Mouse (Mus musculus): Measurements from ENCODE around the gene Bysl. TPM values are rescaled to one million over a fixed set of nuclear protein-coding genes. Genes with fewer than 3 reads are reported as not detected.

Bysl gene
- polyA plus RNA-seq, 1 experiment from 2014 or later: 37.5 TPM

DNA sequence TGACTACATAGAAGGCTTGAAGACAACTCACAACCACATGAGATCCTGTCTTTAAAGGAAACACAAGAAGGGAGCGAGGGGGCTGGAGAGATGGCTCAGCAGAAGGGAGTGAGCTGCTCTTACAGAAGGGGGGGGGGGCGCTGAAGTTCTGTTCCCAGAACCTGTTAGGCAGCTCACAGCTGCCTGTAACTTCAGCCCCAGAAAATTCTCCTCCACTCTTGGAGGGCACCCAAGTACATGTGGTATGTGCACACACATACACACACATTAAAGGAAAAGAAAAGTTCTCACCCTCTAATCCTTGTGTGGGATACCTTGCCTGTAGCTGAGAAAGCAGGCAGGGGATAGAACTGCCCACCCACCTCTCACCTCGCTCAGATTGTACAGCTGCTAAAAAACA is 54.1 kb downstream of the Bysl start:
- 70% methylated on average over 3 of the region's 3 CpGs for WGBS
- no peak for ATAC-seq (ENCODE audit: low FRiP score, low read depth)
- H3K4me1 ChIP-seq (replicated peaks): no peaks in the 10 kb centered on the region
- H3K27ac ChIP-seq (replicated peaks): no peak overlapping the region
- no peak overlapping the region for H3K9ac ChIP-seq
- H3K36me3 ChIP-seq: no peaks in the 10 kb centered on the region
- H3K4me3 ChIP-seq: no peak overlapping the region
- H3K9me3 ChIP-seq: no peaks in the 10 kb centered on the region
- H3K27me3 ChIP-seq: no peaks in the 10 kb centered on the region
- no peak overlapping the region for H3K4me2 ChIP-seq

DNA sequence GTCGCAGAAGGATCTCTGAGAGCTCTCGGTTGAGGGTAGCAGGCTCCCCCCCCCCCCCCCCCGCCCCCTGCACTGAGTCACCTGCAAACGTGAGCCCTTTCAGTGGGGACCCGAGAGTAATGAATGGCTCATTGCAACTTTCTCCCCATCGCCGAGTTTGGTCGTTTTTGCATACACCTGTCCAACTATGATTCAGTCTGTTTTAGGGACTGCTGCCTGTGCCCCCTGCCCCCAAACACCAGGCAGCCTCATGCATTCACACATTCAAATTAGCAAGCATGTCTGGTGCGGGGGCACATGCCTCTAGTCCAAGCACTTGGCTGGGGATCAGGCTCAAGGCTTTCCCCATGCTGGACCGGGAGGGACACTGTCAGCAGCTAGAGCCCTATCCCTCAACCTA is 56.7 kb downstream of the Bysl start:
- Histone ChIP-seq H3K4me3 (no peak overlapping the region), H3K27me3 (no peaks in the 10 kb centered on the region), H3K36me3 (no peaks in the 10 kb centered on the region), H3K4me1 (replicated peaks) (no peaks in the 10 kb centered on the region), H3K27ac (replicated peaks) (no peak overlapping the region), H3K9ac (no peak overlapping the region), H3K9me3 (no peaks in the 10 kb centered on the region), H3K4me2 (no peak overlapping the region)
- 71% methylated on average over 8 of the region's 10 CpGs for WGBS
- ATAC-seq (ENCODE audit: low FRiP score, low read depth): no peak

DNA sequence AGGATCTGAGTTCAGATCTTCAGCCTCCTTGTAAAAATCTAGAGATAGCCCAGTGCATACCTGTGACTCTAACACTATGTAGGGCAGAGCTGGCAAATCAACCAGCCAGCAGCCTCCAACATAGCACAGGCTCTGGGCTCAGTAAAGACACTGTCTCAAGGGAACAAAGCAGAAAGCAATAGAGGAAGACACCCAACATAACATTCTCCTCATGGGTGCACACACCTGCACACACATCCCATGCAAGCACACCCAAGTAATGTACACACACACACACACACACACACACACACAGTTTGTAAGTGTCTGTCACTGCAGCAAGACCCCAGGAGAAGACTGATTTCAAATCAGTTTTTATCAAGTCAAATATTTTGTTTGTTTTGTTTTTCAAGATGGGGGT is 58.3 kb downstream of the Bysl start:
- Histone ChIP-seq H3K4me1 (replicated peaks) (no peaks in the 10 kb centered on the region), H3K4me2 (no peak overlapping the region), H3K27ac (replicated peaks) (no peak overlapping the region), H3K36me3 (no peaks in the 10 kb centered on the region), H3K9ac (no peak overlapping the region), H3K27me3 (no peaks in the 10 kb centered on the region), H3K9me3 (no peaks in the 10 kb centered on the region), H3K4me3 (no peak overlapping the region)
- ATAC-seq (ENCODE audit: low FRiP score, low read depth): no peak

DNA sequence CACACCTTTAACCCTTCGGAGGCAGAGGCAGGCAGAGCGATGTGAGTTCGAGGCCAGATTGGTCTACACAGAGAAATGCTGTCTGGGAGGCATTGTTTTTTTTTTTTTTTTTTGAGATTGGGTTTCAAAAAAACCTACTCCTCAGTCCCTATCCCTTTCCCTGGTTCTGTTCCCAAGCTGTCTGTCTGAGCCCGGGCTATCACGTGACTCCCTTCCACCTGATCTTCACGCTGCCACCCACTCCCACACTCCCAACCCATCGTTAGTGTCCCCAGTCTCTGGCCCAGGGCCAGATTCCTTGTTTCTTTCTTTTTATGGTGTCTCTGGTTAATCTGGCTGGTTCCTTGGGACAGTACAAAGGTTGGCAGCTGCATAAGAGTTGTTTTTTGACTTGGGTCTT is 60.2 kb downstream of the Bysl start:
- Histone ChIP-seq H3K27me3 (no peaks in the 10 kb centered on the region), H3K4me2 (no peak overlapping the region), H3K4me1 (replicated peaks) (no peaks in the 10 kb centered on the region), H3K9me3 (no peaks in the 10 kb centered on the region), H3K36me3 (no peaks in the 10 kb centered on the region), H3K4me3 (no peak overlapping the region), H3K9ac (no peak overlapping the region), H3K27ac (replicated peaks) (no peak overlapping the region)
- no peak for ATAC-seq (ENCODE audit: low FRiP score, low read depth)
- 71% methylated on average over 7 of the region's 7 CpGs for WGBS

Other genes with a start within 250 kb of the Bysl start
- 66.4 and 70.3 TPM in 2 replicates for gene Mrps10, start 242.6 kb downstream of the Bysl start, polyA plus RNA-seq (2015; fragmentation: Nextera tagmentation; extraction: Ambion mirVana)
- 0.62 and 0.67 TPM in 2 replicates for gene Guca1b, start 226.1 kb downstream of the Bysl start, polyA plus RNA-seq (2015; fragmentation: Nextera tagmentation; extraction: Ambion mirVana)
- gene Guca1a, start 210.9 kb downstream of the Bysl start, polyA plus RNA-seq (2015; fragmentation: Nextera tagmentation; extraction: Ambion mirVana): 0.56 and 0.70 TPM in 2 replicates
- gene AI661453, start 174.9 kb downstream of the Bysl start, polyA plus RNA-seq (2015; fragmentation: Nextera tagmentation; extraction: Ambion mirVana): 0.10 and 0.47 TPM in 2 replicates
- gene 1700001C19Rik, start 174.1 kb downstream of the Bysl start, polyA plus RNA-seq (2015; fragmentation: Nextera tagmentation; extraction: Ambion mirVana): 0.47 and 0.74 TPM in 2 replicates
- gene Taf8, start 109.2 kb downstream of the Bysl start, polyA plus RNA-seq (2015; fragmentation: Nextera tagmentation; extraction: Ambion mirVana): 21.0 and 22.5 TPM in 2 replicates
- 88.8 and 91.0 TPM in 2 replicates for gene Ccnd3, start 106.4 kb downstream of the Bysl start, polyA plus RNA-seq (2015; fragmentation: Nextera tagmentation; extraction: Ambion mirVana)
- 41.2 and 43.9 TPM in 2 replicates for gene Med20, start 90 bp upstream of the Bysl start, polyA plus RNA-seq (2015; fragmentation: Nextera tagmentation; extraction: Ambion mirVana)
- gene Gm20517, start 97 bp upstream of the Bysl start, polyA plus RNA-seq (2015; fragmentation: Nextera tagmentation; extraction: Ambion mirVana): 2.0 and 2.5 TPM in 2 replicates
- gene Usp49, start 19.2 kb upstream of the Bysl start, polyA plus RNA-seq (2015; fragmentation: Nextera tagmentation; extraction: Ambion mirVana): 6.3 and 8.2 TPM in 2 replicates
- 277 and 288 TPM in 2 replicates for gene Tomm6, start 76.9 kb upstream of the Bysl start, polyA plus RNA-seq (2015; fragmentation: Nextera tagmentation; extraction: Ambion mirVana)
- gene Frs3, start 77.5 kb upstream of the Bysl start, polyA plus RNA-seq (2015; fragmentation: Nextera tagmentation; extraction: Ambion mirVana): 49.3 and 52.2 TPM in 2 replicates
- 1.2 and 1.5 TPM in 2 replicates for gene Gm21981, start 83.0 kb upstream of the Bysl start, polyA plus RNA-seq (2015; fragmentation: Nextera tagmentation; extraction: Ambion mirVana)
- 1.3 and 1.6 TPM in 2 replicates for gene Prickle4, start 83.2 kb upstream of the Bysl start, polyA plus RNA-seq (2015; fragmentation: Nextera tagmentation; extraction: Ambion mirVana)
- 0.16 TPM in 1 of 2 replicates, not detected in the other for gene Pgc, start 115.3 kb upstream of the Bysl start, polyA plus RNA-seq (2015; fragmentation: Nextera tagmentation; extraction: Ambion mirVana)
- gene Tfeb, start 125.5 kb upstream of the Bysl start, polyA plus RNA-seq (2015; fragmentation: Nextera tagmentation; extraction: Ambion mirVana): 3.6 and 4.2 TPM in 2 replicates
- 4.0 and 4.2 TPM in 2 replicates for gene Mdfi, start 223.2 kb upstream of the Bysl start, polyA plus RNA-seq (2015; fragmentation: Nextera tagmentation; extraction: Ambion mirVana)

Data from hindbrain, embryonic 15.5 days (tissue).